Mouse (Mus musculus): Measurements from ENCODE around the gene Hic1. TPM values are rescaled to one million over a fixed set of nuclear protein-coding genes. Genes with fewer than 3 reads are reported as not detected.

Hic1 gene
- total RNA-seq, 1 experiment from 2014 or later, result 9.9 TPM

DNA sequence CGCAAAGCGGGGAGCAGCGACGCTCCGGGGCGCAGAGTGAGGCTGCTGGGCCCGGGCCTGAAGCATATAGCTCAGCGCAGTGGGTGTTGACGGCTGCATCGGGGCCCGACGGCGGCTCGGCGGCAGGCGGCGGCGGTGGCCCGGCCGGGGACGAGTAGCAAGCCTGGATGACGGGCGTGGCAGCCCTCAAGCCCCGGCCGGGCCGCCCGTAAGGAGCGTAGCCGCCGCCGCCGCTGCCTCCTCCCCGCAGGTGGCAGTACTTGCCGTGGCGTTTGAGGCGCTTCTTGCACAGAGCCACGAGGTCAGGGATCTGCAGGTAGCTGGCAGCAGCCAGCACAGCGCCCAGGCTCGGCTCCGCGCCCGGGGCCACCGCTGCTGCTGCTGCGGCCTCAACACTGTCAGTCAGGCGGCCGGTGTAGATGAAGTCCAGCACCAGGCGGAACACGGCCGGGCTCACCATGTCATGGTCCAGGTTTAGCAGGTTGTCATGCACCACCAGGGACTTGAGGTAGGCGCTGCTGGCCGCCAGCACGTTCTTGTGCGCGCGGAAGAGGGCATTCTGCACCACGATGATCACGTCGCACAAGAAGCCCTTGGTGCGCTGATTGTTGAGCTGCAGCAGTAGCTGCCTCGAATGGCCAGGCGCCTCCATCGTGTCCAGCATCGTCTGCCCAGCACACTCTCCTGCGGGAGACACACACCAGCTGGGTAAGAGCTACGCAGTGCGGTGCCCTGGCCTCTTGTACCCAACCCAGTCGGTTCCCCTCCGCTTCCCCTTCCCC, 2.3 kb downstream of the Hic1 start:
- peak; percentile 40 for DNase-seq

DNA sequence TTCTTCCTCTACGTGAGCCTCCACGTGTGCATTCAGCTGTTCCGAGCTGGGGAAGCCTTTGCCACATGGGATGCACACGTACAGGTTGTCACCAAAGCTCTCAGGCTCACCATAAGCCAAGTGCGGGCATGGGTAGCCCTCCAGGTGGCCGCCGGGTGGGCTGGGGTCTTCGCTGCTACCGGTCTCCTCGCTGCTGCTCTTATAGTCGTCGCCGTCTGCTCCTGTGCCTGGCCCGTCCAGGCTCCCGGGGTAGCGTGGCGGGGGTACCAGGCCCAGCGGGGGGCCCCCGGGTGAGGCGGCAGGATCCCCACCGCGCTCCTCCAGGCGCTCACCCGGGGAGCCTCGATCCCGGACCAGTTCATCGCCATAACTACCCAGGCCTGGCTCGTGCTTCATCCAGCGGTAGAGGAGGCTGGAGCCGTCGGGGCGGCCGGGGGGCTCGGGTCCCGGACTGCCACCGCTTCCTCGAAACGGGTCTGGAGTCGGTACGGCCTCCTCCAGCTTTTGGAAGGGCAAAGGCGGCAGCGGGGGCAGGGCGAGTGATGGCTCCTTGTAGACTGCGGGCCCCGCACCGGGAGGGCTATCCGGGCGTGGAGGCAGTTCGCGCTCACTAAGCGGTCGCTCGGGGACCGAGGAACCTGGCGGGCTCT, 3.0 kb downstream of the Hic1 start:
- DNase-seq, result peak; percentile 35

DNA sequence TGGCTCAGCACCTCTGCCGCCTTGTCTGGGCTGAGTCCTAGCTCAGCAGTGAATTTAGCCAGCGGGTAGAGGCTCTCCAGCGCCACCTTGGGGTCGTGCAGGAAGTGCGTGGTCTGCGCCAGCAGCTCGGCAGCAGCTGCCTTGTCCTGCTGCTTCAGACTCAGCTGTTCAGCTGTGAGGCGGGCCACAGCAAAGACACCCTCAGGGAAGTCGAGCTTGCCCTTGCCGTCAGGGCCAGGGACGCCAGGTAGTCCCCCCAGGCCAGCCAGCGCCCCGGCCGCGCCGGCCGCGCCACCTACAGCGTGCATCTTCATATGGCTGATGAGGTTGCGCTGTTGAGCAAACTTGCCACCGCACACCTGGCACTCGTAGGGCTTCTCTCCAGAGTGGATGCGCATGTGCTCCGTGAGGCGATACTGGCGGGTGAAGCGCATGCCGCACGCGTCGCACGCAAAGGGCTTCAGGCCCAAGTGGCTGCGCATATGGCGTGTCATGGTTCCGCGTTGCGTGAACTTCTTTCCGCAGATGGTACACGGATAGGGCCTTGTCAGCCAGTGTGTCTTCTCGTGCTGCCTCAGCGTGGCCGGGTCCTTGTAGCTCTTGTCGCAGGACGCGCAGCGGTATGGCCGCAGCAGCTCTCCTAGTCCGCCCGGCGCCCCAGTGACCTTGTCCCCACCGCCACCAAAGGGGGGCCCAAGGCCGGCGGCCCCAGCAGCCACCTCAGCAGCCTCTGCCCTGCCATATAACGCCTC, 3.7 kb downstream of the Hic1 start:
- DNase-seq, result peak; percentile 89

DNA sequence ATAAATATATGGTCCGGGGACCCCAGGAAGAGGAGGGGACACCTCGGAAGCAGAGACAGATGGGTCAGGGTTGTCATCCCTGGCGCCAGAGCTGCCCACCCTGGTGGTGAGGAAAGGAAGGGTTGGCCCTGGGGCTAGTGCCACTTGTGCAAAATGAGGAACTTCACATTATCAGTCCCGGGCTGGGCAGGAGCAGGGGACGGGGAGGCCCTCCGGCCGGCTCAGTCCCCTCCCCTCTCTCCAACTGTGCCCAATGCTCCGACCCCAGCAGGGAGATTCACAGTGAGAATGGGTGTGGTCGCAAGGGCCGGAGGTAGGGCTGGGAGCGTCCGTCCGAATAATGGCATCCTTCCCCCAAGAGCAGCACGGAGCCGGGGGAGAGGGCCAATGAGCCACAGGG, 4.6 kb downstream of the Hic1 start:
- no peak for DNase-seq

DNA sequence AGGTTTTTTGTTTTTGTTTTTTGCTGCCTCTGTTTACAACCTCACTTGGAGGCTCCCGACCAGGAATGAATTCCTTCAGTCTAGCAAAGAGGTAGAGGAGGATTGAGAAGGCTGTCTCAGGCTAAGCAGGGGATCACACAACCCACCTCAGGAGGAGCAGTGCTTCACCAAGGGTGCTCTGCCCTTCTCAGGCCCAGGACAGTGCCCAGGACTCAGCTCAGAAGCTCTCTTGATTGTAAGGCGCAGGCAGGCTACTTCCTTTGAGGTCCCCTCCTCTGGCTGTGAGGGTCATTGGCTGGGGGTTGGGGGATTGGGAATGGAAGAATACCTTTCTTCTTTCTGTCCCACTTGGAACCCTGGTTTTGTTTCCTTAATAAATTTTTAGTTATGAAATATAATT, 5.3 kb downstream of the Hic1 start:
- DNase-seq, result no peak

DNA sequence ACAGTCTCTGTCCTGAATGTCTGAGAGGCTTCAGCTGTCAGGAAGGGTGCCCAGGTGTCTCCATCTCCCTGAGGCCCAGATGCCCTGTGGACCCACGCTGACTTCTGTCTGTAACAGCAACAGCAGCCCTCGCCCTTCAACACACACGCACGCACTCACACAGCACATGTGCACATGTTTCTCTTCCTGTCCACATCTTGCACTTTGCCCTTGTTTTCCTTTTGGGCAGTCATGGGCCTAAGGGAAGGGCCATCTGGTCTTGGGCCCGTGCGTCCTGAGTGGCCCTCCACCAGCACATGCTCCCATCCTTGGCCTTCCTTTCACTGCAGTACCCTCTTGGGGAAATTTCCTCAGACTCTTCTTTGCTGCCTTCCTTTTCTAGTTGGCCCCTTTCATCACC, 5.9 kb downstream of the Hic1 start:
- DNase-seq, result no peak

DNA sequence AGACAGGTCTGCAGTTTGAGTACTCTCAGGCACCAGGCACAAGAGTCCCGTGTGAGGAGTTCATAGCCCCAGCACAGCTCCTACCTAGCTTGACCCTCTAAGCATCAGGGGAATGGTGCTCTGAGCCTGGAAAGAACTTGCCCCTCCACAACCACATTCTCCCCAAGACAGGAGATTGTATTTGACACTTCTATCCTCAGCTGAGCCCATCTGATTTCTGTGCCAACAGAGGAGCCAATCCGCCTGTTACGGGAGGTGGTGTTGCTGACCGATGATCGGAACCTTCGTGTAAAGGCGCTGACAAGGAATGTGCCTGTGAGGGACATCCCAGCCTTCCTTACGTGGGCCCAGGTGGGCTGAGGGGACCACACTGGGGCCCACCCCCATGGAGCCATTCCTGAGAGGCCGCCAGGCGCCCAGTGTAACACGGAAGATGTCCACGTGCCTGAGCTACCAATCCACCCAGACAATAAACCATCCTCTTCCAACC, 6.7 kb downstream of the Hic1 start:
- DNase-seq, result no peak

DNA sequence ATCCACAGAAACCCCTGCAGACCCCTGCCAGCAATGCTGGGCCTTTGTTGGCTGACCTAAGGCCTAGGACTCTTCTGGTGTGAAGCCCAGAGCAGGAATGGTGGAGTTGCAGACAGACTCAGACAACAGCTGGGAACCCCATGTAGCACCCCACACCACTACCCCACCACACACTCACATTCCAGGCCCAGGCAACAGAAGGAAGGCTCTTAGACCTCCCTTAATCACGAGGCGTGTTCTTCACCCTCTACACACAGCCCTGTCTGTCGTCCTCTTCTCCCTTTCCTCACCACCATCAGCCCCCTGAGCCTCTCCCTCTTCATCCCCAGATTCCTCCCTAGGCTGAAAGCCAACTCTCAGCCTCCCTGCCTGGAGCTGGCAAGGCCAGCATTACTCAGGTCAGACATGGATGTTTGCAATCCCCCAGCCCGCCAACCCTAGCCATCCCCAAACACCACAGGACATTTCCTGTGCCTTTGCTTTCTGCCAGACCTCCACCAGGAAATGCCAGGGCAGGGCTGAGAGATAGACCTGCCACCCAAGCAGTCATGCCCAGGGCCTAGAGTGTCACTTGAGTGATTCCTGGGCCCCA, 7.8 kb downstream of the Hic1 start:
- no peak for DNase-seq

DNA sequence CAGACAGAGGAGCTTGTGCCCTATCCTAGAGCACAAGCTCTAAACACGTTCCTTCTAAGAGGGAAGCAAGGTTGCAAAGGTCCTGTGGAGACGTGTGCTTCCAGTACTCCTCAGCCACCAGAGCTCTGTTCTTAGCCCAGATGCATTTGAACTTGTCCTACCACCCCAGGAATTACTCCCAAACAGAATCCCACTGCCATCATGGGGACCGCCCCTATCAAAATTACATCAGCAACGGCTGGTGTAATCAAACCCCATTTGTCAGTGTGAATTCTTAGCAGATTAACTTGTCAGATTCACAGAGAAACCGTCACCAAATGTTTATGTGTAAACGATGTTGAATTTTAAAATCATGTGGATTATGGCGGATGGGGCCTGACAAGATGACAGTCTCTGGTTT, 8.4 kb downstream of the Hic1 start:
- no peak for DNase-seq

DNA sequence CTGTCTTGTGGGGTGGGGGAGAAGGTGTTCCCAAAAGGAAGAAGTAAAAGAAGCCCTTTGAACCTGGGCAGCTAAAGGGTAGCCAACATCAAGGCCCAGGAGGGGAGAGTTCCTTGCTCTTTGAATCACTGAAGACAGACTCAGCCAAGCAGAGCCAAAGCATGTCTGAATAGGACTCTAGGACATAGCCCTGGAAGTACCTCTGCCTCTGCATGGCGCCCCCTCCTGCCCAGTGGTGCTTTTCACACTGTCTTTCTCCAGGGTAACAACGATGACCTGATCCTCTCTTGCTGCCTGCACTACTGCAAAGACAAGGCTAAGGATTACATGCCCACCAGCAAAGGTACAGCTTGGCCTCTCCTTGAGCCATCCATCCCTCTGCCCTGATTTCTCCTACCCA, 9.8 kb downstream of the Hic1 start:
- peak; percentile 57 for DNase-seq

DNA sequence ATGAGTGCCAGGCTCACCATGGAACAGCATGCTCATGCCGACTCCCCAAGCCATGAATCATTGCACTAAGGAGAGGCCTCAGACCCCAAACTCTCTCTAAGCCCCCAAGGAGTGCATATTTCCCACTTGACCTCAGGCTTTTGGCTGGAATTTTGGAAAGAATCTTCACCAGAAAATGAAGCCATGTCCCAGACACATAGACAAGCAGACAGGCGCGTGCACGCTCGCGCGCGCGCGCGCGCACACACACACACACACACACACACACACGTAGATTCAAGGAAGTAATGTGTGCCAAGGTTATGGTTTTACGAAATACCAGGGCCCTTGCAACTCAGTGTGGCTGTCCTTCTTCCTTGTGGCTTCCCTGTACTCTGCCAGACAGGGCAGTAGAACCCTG, 10.9 kb downstream of the Hic1 start:
- DNase-seq, result no peak

DNA sequence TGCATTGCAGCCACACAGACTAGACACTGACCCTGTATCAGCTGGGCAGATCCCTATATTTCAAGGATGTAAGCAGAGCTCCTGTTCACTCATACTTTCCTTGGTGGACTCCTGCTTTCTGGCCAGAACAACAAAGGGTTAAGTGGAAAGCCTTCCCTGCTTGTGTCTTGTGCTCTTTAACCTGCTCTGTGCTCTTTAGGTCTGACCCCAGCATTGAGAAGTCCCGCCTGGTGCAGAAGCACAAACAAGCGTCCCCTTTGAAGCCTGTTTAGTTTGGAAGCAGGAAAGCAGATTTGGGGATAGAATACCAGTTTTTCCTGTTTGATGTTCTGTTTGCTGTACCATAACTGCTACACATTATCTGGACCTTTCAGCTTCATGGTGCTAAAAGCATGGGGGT, 11.4 kb downstream of the Hic1 start:
- DNase-seq, result no peak

DNA sequence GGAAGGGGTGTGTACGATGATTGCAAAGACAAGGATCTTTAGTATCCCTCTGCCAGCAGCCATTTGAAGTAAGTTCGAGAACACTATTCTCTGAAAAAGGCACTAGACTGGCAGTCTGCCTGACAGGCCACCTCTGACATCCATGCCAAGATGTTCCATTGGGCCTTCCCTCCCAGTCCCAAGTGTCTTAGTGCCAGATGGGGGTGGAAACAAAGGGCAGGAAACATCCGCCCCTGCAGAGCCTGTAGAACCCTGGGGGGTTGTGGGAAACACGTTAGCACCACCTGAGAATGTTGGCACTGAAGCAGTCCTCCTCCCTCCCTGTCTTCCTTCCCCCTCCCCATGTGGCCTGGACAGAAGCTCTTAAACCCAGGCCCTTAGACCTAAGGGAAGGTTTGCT, 12.3 kb downstream of the Hic1 start:
- DNase-seq, result no peak

DNA sequence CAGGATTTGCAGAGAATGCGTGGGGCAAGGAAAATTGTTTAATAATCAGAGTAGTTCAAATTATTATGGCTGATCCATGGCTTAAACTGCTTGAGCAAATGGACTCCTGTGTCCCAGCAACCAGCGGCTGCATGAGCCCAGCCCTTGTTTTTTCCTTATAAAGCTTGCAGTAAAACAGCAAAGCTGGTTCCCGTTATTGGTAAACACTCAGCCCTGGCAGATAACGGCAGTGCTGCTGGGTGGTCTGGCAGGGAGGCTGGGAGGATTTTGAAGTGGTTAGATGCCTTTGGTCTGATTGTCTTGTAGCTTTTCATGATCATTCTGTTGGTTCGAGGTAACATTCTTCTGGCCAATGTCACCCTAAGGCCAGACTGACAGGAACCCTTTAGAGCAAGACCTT, 12.9 kb downstream of the Hic1 start:
- no peak for DNase-seq

DNA sequence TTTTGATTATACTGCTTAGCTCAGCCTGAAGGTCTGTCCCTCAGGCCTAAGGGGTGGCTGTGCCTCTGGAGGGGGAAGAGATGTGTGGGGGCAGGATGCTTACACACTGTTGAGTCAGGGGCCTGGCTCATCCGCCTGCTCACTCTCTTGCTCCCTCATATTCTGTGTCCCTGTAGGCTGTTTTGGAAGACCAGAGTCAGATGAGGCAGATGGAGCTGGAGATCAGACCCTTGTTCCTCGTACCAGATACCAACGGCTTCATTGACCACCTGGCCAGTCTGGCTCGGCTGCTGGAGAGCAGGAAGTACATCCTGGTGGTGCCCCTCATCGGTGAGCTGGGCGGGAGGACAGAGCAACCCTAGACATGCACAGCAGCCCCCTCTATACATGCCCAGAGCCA, 13.3 kb downstream of the Hic1 start:
- no peak for DNase-seq

DNA sequence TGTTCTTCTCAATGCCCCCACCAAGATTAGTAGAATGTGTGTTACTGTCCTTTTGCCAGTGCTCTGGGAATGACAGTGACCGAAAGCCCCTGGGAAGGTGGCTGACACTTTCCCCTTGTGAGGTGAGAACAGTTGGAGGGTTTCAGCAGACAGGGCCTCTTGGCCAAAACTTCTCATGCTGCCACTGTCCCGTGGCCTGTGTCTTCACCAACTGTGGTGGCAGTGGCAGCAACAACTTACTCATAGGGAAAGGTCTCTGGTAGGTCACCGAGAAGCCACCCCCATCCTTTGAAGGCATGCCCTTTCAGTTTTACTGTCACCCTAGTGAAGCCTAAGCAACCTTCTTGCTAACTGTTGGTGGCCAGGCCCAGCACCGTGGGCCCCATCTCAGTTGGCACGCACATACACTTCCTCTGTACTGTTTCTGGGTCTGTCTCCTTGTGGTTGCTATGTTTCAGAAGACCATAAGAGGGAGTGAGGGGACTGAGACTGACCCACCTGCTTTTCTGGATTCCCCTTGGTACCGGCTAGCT, 15.2 kb downstream of the Hic1 start:
- DNase-seq, result no peak

DNA sequence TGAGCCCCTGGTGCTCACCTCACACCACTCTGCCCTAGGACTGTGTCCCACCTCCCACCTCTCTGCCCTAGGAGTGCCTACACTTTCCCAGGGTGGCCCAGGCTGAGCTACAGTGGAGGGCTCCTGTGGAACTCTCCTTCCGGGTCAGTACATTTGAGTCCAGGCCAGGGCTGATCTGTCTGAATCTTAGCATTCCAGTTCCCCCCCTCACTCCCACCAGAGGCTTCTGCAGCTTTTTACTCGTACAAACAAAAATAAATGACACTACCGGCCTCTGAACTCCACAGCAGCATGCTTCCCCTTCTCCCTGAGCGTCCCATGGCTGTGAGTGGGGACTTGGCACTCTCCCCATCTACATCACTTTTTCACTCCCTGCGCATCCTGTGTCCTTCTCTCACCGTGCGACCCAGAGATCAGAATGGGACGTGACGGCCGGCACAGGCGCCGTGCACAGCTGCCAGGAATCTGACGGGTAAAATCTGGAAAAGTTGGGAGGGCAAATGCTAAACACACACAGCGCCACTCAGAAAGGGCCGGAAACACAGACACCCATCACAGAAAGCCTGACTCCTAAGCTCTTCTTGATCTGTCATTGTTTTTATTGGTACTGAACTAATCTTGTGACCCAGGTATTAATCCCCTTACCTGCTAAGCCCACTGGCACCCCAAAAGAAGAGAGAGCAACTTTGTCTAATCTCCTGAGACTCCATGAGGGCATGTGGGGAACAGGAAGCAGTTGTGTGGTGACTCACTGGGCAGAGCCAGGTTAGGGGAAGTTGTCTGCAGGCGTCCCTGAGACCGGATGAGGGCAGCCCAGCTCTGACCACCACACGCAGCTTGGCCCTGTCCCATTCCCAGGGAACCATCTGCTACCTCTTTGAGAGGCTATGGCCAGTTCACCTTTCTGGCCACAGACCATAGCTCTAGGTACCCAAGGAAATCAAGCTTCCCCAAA, 16.4 kb downstream of the Hic1 start:
- DNase-seq, result no peak

DNA sequence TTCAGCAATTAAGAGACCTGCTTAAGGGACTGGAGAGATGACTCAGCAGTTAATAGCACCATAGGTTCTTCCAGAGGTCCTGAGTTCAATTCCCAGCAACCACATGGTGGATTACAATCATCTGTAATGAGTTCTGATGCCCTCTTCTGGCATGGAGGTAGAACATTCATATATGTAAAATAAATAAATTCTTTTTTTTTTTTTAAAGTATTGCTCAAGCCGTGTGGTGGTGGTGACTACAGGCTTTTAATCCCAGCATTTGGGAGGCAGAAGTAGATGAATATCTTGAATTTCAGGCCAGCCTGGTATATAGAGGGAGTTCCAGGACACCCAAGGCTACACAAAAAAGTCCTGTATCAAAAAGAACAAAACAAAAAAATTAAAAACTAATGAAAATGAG, 19.0 kb downstream of the Hic1 start:
- DNase-seq, result no peak

DNA sequence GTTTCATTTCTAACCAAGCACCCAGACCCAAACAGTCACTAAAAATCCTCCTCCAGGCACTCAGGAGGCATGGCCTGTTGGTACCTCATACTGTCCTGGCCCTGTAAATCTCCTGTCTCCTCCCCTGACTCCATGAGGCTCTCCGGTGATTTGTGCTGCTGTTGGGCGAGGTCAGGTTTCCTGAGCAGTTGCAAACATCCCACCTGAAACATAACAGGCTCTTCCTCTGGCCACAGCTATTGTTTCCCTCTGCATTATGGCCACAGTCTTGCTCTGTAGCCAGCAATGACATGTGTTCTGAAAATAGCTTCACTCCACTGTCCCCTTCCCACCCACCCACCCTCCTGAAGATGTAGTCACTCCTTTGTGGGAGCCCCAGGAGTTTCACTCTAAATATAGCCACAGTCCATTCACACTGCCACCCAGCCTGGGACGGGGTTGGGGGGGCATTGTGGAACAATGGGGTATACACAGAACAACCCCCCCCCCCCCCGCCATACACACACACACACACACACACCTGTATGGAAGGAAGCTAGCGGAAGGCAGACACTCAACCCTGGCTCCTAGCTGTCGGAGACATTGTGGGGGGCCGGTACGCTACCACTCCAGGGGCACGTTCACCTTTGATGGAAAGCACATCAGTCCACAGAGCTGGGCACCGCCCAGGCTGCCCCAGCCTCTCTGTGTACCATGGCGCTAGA, 20.8 kb downstream of the Hic1 start:
- DNase-seq, result no peak

DNA sequence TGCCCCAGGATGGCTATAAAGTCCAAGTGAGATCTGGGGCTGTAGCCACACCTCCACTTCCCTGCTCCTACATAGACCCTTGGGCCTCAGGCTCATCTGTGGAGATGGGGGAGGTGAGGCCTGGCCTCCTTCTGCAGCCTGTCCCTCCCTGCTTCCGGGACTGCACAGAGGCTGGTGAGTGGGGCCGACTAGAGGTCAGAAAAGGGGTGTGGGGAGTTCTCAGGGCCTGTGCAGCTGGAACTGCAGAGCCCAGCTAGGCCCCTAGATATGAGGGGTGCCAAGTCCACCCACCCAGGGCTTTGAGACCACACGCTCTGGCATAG, 21.5 kb downstream of the Hic1 start:
- no peak for DNase-seq
